Mouse (Mus musculus): ENCODE data around the gene Best2.
A peak's percentile ranks its signal among the peaks of the same experiment; 100 is the strongest.

Best2 gene

DNA sequence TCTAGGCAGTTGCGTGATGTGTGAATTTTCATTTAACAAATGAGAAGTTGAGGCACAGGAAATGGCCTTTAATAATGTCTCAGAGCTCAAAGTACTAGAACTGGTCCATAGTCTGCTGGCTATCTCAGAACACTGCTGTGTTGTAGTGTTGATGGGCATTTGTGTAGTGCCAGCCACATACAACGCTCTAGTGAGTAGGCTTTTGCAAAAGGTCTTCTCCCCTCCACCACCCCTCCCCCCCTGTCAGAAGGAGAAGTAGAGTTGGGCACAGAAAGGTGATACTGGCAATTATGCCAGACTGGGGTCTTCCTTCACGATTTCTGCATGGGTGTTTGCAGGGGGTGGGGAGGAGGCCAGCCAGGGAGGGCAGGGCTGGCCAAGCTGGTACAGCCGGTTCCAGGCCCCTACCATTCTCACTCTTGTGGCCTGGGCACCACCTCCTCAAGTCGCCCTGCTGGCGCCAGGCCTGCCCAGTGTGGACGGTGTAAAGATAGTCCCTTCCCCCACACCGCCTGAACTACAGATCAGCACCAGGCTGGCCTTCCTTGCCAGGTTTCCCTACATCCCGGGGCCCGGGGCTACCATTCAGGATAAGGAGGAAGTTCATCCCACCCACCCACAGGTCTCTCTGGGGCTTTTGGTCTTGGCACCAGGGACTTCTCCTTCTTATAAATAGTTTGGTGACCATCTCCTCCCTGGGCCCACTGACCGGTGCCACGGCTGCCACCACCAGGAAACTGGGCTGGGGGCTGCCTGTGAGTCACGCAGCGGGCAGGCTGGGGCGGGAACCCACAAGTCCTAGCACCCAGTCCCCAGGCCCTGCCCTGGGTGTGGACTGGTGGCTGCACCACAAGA lies 32.5 kb downstream of the Best2 start:
- DNase-seq, result no peak

- peak; percentile 43 to 63 for DNase-seq
Measured at GRCm38 (mm10) chr8:84980622-84981358, 33.5 kb downstream of the Best2 start.

GRCm38 (mm10) chr8:84979599-84980421 lies 34.5 kb downstream of the Best2 start:
- DNase-seq, result peak; percentile 87 to 93

- DNase-seq, result peak; percentile 90 to 91
Measured at GRCm38 (mm10) chr8:84978248-84978940, 35.9 kb downstream of the Best2 start, which contains the start of gene Junb. Junb (minus strand) TSS chr8:84978718.

DNA sequence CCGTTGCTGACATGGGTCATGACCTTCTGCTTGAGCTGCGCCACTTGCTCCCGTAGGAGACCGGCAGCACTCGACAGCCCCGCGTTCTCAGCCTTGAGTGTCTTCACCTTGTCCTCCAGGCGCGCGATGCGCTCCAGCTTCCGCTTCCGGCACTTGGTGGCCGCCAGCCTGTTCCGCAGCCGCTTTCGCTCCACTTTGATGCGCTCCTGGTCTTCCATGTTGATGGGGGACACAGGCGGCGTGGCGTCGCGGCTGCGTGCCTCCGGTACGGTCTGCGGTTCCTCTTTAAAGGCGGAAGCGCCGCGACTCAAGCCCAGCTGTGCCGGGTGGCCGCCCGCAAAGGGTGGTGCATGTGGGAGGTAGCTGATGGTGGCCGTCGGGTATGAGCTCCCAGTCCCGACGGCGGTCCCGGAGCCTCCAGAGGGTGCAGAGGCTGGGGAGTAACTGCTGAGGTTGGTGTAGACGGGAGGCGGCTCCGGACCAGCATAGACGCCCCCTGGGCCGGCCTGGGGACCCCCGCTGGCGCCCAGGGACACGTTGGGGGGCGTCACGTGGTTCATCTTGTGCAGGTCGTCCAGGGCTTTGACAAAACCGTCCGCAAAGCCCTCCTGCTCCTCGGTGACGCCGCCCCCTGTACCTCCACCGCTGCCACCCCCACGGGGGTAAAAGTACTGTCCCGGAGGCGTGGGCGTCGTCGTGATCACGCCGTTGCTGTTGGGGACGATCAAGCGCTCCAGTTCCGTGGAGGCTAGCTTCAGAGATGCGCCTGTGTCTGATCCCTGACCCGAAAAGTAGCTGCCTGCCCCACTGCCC lies 36.7 kb downstream of the Best2 start:
- peak; percentile 51 to 63 for DNase-seq

DNA sequence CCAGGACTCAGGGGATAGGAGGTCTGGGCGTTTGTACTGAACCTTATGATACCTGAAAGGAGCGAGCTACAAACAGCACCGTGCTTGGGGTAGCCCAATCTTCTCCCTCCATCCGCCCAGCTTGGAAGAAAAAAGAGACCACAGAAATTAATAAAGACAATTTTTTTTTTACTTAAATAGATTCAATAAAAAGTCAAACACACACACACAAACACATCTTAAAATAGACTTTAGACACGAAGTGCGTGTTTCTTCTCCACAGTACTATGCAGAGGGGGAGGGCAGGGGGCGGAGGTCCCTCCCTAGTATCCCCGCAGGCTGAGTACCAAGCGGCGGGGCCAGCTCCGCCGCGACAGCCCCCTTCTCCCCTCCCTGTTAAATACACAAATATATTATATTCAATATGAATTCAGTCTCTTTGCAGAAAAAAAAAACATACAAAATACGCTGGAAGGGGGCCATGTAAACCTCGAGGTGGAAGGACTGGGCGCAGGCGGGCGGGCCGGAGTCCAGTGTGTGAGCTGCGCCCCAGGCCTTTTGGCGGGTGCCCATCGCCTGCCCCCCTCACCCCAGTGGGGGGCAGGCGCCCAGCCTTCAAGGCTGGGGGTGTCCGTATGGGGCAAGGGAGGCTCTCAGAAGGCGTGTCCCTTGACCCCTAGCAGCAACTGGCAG lies 37.4 kb downstream of the Best2 start:
- DNase-seq, result no peak

GRCm38 (mm10) chr8:84976031-84976762 lies 38.1 kb downstream of the Best2 start:
- DNase-seq, result peak; percentile 95 to 96

- peak; percentile 37 to 57 for DNase-seq
Measured at GRCm38 (mm10) chr8:84975434-84975833, 38.9 kb downstream of the Best2 start.

DNA sequence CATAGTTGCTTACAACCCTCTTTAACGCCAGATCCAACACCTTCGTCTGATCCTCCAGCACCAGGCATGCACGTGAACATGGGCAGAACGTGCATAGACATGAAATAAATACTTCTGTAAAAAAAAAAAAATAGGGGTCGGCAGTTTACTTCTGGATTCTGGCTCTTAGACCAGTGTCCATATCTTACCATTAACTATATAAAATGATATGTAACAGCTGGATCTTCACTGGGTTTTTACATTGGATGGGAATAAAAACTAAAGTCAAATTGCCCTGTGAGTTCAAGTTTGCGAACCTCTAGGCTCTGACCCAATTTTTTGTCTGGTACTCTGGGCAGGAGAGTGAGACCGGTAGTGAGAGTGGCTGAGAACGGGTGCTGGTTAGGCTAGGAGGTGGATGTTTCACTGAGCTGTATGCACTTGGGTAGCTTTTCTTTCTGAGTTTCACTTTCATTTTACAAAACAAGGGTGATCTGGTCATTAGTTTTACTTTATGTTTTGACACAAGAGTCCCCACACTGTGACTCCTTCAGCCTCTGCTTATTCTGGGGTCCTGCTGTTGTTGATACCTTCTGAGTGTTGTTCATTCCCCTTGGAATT lies 39.7 kb downstream of the Best2 start:
- DNase-seq, result no peak

DNA sequence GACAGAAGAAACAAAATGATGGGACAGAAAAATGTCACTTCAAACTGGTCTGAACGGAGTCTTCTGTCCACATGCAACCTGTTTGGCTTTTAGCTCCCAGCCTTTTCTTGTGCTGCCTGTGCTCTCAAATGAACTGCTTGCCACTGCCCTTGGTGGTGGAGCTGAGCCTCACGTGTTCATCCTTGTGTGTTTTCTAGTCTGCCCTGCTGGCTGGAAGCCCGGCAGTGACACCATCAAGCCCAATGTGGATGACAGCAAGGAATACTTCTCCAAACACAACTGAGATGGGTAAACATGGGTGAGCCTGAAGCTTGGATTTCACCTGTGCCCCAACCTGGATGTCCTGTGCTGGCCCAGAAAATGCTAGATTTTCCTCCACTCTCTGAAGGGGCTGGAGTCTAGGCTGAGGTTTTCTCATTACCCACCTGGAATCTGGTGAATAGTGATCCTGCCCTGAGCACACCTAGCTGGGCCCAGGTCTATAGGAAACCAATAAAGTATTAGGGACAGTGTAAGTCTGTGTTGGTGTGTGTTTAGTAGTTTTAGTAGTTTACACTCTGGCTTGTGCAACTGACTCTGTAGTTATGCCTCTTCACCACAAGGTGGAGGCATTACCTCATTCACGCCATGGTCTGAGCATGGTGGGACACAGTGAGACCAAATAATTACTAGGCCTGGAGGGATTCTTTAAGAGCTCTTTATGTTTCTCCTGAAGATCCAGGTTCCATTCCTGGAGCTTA lies 40.4 kb downstream of the Best2 start:
- DNase-seq, result peak; percentile 63 to 68

GRCm38 (mm10) chr8:84973079-84973478 lies 41.3 kb downstream of the Best2 start:
- no peak for DNase-seq

- no peak for DNase-seq
Measured at GRCm38 (mm10) chr8:84970913-84971312, 43.4 kb downstream of the Best2 start.

- no peak for DNase-seq
Measured at GRCm38 (mm10) chr8:84970135-84970790, 44.1 kb downstream of the Best2 start.

- peak; percentile 78 to 81 for DNase-seq
Measured at GRCm38 (mm10) chr8:84969241-84970134, 44.8 kb downstream of the Best2 start, which contains the start of the genes Gm49661, Prdx2 and Rnaseh2a. Gm49661 (minus strand) TSS chr8:84969433. Prdx2 (plus strand) TSS chr8:84969587. Rnaseh2a (minus strand) TSS chr8:84969767.

DNA sequence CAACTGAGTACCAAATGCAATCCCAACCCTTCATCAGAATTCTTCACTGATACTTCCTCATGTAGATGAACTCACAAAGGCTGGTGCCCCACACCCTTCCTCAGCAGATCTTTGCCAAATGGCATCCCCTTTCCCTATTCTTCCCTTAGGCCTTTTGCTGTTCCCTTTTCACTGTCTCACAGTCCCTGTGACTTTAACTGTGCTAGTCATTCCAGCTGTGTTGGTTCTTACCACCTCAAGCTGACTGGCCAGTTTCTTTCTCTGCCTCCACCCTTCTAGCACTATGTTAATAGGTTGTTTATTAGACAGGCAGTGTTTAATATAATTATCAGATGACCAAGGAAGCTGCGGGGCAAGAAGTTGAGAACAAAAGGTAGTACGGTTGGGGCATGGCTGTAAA lies 45.7 kb downstream of the Best2 start:
- no peak for DNase-seq

DNA sequence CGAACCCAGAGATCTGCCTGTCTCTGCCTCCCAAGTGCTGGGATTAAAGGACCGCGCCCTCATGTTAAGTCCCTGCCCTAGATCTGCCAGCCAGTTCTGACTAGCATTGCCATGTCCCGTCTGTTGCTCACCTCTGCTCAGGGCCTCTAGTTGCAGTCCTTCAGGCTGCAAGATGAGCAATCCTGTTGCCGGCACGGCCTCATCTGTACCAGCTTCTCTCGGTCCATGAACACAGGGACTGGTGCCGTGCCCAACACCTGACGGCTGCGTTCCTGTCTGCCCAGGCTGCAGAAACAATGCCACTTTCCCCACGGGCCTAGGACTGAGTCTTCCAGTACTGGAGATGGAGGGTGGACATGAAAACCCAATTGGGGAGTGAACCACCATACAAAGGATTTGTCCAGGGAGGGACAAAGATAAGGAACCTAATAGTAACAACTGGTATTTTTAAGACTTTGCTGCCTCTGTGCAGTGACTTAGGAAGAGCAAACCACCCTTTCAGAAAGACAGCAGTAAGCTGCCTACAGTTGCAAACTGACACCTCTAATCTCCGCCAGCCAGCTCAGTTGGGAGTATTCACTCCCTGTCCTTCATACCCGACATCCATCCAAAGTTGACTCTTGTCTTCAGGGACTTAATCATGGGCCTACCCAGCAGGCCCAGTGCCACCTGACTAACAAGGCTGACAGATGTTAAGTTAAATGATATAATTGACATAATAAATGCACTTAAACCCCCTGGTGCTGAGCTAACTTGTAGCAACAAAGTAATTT lies 46.6 kb downstream of the Best2 start:
- DNase-seq, result no peak
